Mouse (Mus musculus) liver, adult 2 months (tissue): ENCODE data around the gene Ptges2. TPM values are rescaled to one million over a fixed set of nuclear protein-coding genes. Genes with fewer than 3 reads are reported as not detected.
A peak's percentile ranks its signal among the peaks of the same experiment; 100 is the strongest.

Source experiments
- DNase-seq: peaks from one replicate; pipeline ENCODE4 v3.0.0-alpha.2; 2011; ENCODE audit warnings: low read depth, low spot score; ENCODE audit errors: extremely low read depth
- H3K27ac ChIP-seq: fragments of 200-500 bp; replicated peaks from 2 replicates; pipeline ENCODE4 v1.5.1; 2012; ENCODE audit warnings: low read depth, mild to moderate bottlenecking, control low read depth, inconsistent platforms, low read length; ENCODE audit not compliant: insufficient read depth
- H3K27me3 ChIP-seq: fragments of 200-500 bp; 2 replicates; pipeline ENCODE4 v1.6.1; 2012; ENCODE audit warnings: mild to moderate bottlenecking, moderate library complexity, low read length, inconsistent platforms; ENCODE audit not compliant: control insufficient read depth, insufficient read depth
- H3K36me3 ChIP-seq: fragments of 200-500 bp; 2 replicates; pipeline ENCODE4 v1.6.1; 2012; ENCODE audit warnings: low read length, inconsistent platforms; ENCODE audit not compliant: control insufficient read depth, insufficient read depth
- H3K4me1 ChIP-seq: fragments of 200-500 bp; 2 replicates; pipeline ENCODE4 v1.6.1; 2011; ENCODE audit warnings: low read length; ENCODE audit not compliant: control insufficient read depth, insufficient read depth
- H3K4me3 ChIP-seq: fragments of 200-500 bp; 2 replicates; pipeline ENCODE4 v1.5.1; 2011; ENCODE audit warnings: low read depth, mild to moderate bottlenecking, control low read depth, low read length, moderate library complexity; ENCODE audit not compliant: insufficient read depth
- H3K79me2 ChIP-seq: fragments of 200-500 bp; 2 replicates; pipeline ENCODE4 v1.6.1; 2012; ENCODE audit warnings: inconsistent platforms, mild to moderate bottlenecking, low read length, moderate library complexity; ENCODE audit not compliant: control insufficient read depth, insufficient read depth
- H3K9ac ChIP-seq: fragments of 200-500 bp; 2 replicates; pipeline ENCODE4 v1.6.1; 2012; ENCODE audit warnings: low read depth, mild to moderate bottlenecking, control low read depth, inconsistent platforms, low read length
- CTCF ChIP-seq: fragments of 200-500 bp; IDR thresholded peaks from 2 replicates; pipeline ENCODE4 v1.5.1; 2011; ENCODE audit warnings: low read depth, low read length, control low read depth
- POLR2A ChIP-seq: fragments of 200-500 bp; IDR thresholded peaks from 2 replicates; pipeline ENCODE4 v1.6.1; 2011; ENCODE audit warnings: low read length, control low read depth; ENCODE audit not compliant: insufficient read depth; ENCODE audit errors: extremely low read depth
- WGBS: fragments of 180-500 bp; shearing (Covaris S2); methylation state at CpG from one replicate; pipeline ENCODE4 v1.1.7; 2018; 5-methylcytosine and 5-hydroxymethylcytosine counted together
- polyA plus RNA-seq: library from polyadenylated mRNA; depleted of rRNA; stranded (reverse); fragments of >200 nt; gene quantifications from 2 replicates; pipeline ENCODE4 v1.2.3, GENCODE M21; 2012
- total RNA-seq: library from RNA; depleted of rRNA; stranded (reverse); fragments of >200 nt; gene quantifications from 2 replicates; pipeline ENCODE4 v1.2.3, GENCODE M21; 2014

Ptges2 gene
- total and polyA plus RNA-seq, 2 experiments, result 24.4 to 30.7 TPM

DNA sequence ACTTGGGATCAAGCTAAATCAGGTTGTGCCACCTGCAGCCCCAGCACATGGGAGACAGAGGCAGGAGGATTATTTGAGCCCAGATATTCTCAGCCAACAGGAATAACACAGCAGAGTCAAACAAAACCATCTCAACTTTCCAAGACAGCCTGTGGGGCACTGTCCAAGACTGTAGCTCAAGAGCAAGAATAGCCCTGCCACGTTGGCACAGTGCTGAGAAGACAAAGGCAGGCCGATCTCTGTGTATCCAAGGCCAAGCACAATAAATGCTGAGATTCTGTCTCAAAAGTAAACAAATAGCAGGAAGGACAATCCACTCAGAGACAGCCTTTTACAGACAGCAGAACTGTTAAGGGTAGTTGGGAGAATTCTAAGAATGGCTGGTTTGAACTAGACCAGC lies 44.5 kb downstream of the Ptges2 start:
- Histone ChIP-seq H3K36me3 (peaks cover 3% of the 10 kb centered on the region; the same call in 1 of the 2 replicates), H3K27me3 (no peaks in the 10 kb centered on the region), H3K27ac (no peak overlapping the region), H3K79me2 (peaks cover 35% of the 10 kb centered on the region; the same call in 1 of the 2 replicates), H3K4me3 (no peak overlapping the region), H3K4me1 (peaks cover 29% of the 10 kb centered on the region), H3K9ac (no peak overlapping the region)
- 15% methylated on average over 2 of the region's 2 CpGs for WGBS
- no peak for TF ChIP-seq POLR2A
- TF ChIP-seq CTCF, result no peak
- DNase-seq, result no peak

DNA sequence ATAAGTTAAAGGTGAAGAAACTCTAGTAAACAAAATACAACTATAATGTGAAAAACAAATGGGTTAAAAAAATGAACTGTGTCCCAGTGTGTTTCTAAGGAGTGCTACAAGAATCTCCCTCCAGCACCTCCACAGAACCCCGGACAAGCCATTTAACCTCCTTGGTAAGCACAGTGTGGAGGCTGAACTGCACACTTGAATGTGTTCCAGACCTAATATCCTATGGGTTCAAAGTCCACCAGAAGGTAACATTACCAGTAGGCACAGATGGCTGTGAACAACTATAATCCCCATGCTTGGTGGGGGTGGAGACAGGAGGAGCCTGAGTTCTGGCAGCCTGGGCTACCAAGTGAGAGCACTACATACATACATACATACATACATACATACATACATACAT lies 44.9 kb downstream of the Ptges2 start:
- Histone ChIP-seq H3K4me3 (no peak overlapping the region), H3K27ac (no peak overlapping the region), H3K9ac (no peak overlapping the region), H3K79me2 (peaks cover 37% of the 10 kb centered on the region; the same call in 1 of the 2 replicates), H3K36me3 (peaks cover 4% of the 10 kb centered on the region; the same call in 1 of the 2 replicates), H3K4me1 (peaks cover 29% of the 10 kb centered on the region), H3K27me3 (no peaks in the 10 kb centered on the region)
- TF ChIP-seq CTCF (no peak), POLR2A (no peak)
- WGBS, result 37% methylated on average over 1 of the region's 1 CpGs
- DNase-seq, result peak; percentile 45

DNA sequence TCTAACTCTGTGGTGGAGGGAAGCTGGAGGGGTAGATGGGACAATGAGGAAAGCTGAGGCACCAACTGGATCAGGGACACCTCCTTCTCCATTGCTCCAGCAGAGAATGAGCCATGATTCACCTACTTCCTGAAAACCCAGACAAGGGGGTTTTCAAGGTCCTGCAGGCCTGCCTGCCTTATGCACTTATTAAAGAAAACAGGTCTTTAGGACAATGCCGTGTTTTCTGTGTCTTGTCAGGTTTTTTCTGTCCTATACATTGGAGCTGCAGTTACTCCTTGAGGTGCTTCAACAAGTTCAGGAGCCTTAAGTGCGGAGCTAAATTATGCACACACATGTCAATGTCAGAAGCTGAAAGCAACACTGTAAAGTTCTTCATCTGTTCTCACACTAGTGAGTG lies 45.9 kb downstream of the Ptges2 start:
- TF ChIP-seq POLR2A (no peak), CTCF (no peak)
- H3K36me3 ChIP-seq, result peaks cover 4% of the 10 kb centered on the region; the same call in 1 of the 2 replicates
- H3K27me3 ChIP-seq, result no peaks in the 10 kb centered on the region
- DNase-seq, result no peak
- no peak overlapping the region for H3K27ac ChIP-seq
- no peak overlapping the region for H3K9ac ChIP-seq
- 85% methylated on average over 2 of the region's 2 CpGs for WGBS
- H3K79me2 ChIP-seq, result peaks cover 35% of the 10 kb centered on the region; the same call in 1 of the 2 replicates
- H3K4me3 ChIP-seq, result no peak overlapping the region
- H3K4me1 ChIP-seq, result peaks cover 29% of the 10 kb centered on the region

DNA sequence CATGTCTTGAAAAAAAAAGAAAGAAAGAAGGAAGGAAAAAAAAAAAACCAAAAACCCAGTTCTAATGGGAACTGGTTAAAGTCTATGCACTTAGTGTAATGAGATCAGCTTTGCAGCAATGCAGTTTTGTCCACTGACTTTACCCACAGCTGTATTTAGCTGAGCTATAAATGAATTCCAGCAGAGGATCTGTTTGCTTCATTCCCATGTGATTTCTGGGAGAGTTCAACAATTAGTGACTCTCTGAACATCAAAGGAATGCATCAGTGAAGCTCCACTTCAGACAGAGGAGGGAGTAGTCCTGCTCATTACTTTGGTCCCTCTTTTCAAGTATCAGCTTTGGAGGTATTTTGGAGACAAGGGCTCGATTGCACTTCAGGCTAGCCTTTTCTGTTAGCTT lies 49.8 kb downstream of the Ptges2 start:
- Histone ChIP-seq H3K36me3 (peaks cover 4% of the 10 kb centered on the region; the same call in 1 of the 2 replicates), H3K4me3 (no peak overlapping the region), H3K4me1 (peaks cover 22% of the 10 kb centered on the region), H3K27ac (no peak overlapping the region), H3K27me3 (no peaks in the 10 kb centered on the region), H3K9ac (no peak overlapping the region), H3K79me2 (peaks cover 29% of the 10 kb centered on the region)
- TF ChIP-seq POLR2A (no peak), CTCF (no peak)
- 21% methylated on average over 1 of the region's 1 CpGs for WGBS
- no peak for DNase-seq

DNA sequence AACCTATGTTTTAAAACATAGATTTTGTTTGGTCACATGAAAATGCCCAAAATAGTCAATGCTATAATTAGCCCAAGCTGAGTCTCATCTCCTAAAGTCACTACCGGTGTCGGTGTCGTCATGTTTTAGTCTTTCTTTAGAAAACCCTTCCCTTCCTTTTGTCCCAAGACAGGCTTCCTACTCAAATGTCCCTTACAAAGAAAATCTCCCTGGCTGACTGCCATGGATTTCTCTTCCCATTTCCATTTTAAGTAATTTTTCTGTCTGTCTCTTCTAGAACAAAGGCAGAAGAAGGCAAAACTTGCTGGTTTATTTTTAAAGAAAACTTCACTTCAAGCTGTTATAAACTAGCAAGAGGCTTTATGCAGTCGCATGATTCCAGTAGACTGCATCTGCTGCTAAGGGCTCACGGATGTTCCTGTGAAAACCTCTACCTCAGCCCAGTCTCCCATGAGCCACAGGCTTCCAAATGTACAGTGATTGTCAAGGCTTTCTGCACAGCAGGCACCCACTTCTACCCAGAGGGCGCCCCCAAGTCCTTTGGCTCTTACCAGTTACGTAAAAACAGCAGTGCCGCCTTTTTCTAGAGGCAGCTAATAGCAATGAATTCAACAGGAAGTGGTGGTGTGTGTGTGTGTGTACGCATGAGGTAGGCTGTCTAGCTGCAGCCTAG lies 51.7 kb downstream of the Ptges2 start:
- DNase-seq, result no peak
- Histone ChIP-seq H3K4me3 (no peak overlapping the region), H3K4me1 (peaks cover 12% of the 10 kb centered on the region), H3K27ac (peak overlapping the region; percentile 29), H3K79me2 (peaks cover 23% of the 10 kb centered on the region), H3K9ac (no peak overlapping the region), H3K36me3 (peaks cover 4% of the 10 kb centered on the region; the same call in 1 of the 2 replicates), H3K27me3 (no peaks in the 10 kb centered on the region)
- TF ChIP-seq POLR2A (no peak), CTCF (no peak)
- 75% methylated on average over 9 of the region's 9 CpGs for WGBS

DNA sequence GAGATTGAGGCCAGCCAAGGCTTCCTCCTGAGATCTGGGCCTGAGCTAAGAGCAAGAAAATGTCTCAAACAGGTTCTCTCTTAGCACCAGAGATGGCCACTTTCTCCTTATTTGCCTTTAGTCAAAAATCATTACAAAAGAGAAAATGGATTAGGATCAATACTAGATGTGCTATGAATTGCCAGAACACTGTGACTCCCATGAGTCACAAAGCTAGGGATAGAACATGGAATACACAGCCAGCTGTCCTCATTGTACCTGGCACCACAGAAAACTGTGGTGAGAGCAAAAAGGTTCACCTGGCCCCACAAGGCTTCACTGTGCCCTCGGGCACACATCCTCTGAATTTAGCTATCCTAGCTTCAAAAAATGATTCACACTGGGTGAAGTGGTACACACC lies 52.8 kb downstream of the Ptges2 start:
- Histone ChIP-seq H3K9ac (no peak overlapping the region; the same call in 1 of the 2 replicates), H3K27ac (peak overlapping the region; percentile 36; the same call in 1 of the 2 replicates), H3K36me3 (peaks cover 4% of the 10 kb centered on the region; the same call in 1 of the 2 replicates), H3K79me2 (peaks cover 17% of the 10 kb centered on the region), H3K4me1 (peaks cover 18% of the 10 kb centered on the region), H3K27me3 (no peaks in the 10 kb centered on the region), H3K4me3 (no peak overlapping the region)
- 26% methylated on average over 1 of the region's 1 CpGs for WGBS
- peak; percentile 74 for DNase-seq
- TF ChIP-seq CTCF, result no peak
- TF ChIP-seq POLR2A, result no peak
